Comparison of ENCODE assay signal across 21 mouse cellular contexts in the genomic region with DNA sequence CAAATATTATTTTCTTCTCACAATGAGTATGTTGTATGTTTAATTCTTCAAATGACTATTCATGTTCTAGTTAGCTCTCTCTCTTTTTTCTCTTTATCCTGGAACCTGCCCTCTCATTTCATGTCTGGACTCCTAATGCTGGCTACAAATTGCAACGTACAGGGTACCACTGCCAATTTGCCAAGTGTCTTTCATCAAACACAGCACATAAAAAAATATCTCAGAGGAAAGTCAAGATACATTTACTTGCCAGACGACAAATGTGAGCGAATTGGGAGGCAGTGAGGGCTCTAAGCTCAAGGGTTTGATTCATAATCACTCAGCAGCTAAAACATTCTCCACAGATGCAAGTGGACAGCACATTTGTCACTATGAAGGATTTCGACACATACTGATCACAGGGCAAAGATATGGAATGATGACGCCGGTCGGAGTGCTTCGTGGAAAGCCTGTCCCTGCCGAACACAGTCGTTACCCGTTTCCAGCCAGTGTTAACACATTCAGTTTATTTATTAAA.
A peak's percentile ranks its signal among the peaks of the same experiment; 100 is the strongest.
DNase-seq lines count a peak whose midpoint lies in the region; ATAC-seq lines count a peak whose summit lies in the region.
"Had no signal": no experiment of that assay in that cellular context is flagged by ENCODE, and none has a peak within 500 bp of the region (broad histone marks: within the 10 kb centered on the region; RNA-seq: fewer than 3 reads in every experiment).

No protein-coding gene starts in this region.

- no peaks in the 10 kb centered on the region for H3K9me3 ChIP-seq in heart, embryonic 13.5 days
- H3K9me3 ChIP-seq in hindbrain, embryonic 15.5 days, result no peaks in the 10 kb centered on the region
- H3K9me3 ChIP-seq in hindbrain, embryonic 12.5 days (replicated peaks), result no peaks in the 10 kb centered on the region
- H3K9me3 ChIP-seq in lung, embryonic 16.5 days (ENCODE audit: control insufficient read depth, low read length), result no peaks in the 10 kb centered on the region
- H3K9me3 ChIP-seq: forebrain, embryonic 13.5 days; midbrain, embryonic 13.5 days; neural tube, embryonic 12.5 days had no signal

- no peak for DNase-seq in heart, adult 8-10 months (ENCODE audit: low spot score)
- peak; percentile 15 to 28 for DNase-seq in lung, postnatal 4 days
- no peak for DNase-seq in left cerebral cortex, postnatal 14 days (ENCODE audit: low spot score in 2 of 2)
- DNase-seq: adrenal gland, postnatal 14 days; cerebellum, adult 8-10 months; gastrocnemius, postnatal 36 days; heart, adult 2 months; heart, postnatal 36 days; kidney, adult 8-10 months; kidney, postnatal 10 days; retina, postnatal 1 day; right cerebral cortex, postnatal 25 days; spleen, adult 18-20 months; thymus, postnatal 14 days had no signal

- WGBS in heart, embryonic 13.5 days, result 39% methylated on average over 11 of the region's 11 CpGs
- 69% methylated on average over 11 of the region's 11 CpGs for WGBS in hindbrain, embryonic 15.5 days
- 80% methylated on average over 11 of the region's 11 CpGs for WGBS in hindbrain, embryonic 12.5 days
- 33% methylated on average over 11 of the region's 11 CpGs for WGBS in lung, embryonic 16.5 days

- H3K4me1 ChIP-seq in heart, embryonic 13.5 days, result peaks cover 5% of the 10 kb centered on the region; the same call in 1 of the 2 replicates
- H3K4me1 ChIP-seq in hindbrain, embryonic 15.5 days (replicated peaks), result no peaks in the 10 kb centered on the region
- no peaks in the 10 kb centered on the region for H3K4me1 ChIP-seq in hindbrain, embryonic 12.5 days
- peaks cover 3% of the 10 kb centered on the region; the same call in 1 of the 2 replicates for H3K4me1 ChIP-seq in lung, embryonic 16.5 days (replicated peaks; ENCODE audit: control insufficient read depth, insufficient read depth, low read length)
- H3K4me1 ChIP-seq: forebrain, embryonic 13.5 days; midbrain, embryonic 13.5 days; neural tube, embryonic 12.5 days had no signal

- no peaks in the 10 kb centered on the region for H3K27me3 ChIP-seq in heart, embryonic 13.5 days (replicated peaks)
- H3K27me3 ChIP-seq in hindbrain, embryonic 15.5 days, result no peaks in the 10 kb centered on the region
- H3K27me3 ChIP-seq in hindbrain, embryonic 12.5 days, result no peaks in the 10 kb centered on the region
- H3K27me3 ChIP-seq in lung, embryonic 16.5 days (ENCODE audit: control insufficient read depth, insufficient read depth, low read depth, low read length), result no peaks in the 10 kb centered on the region
- H3K27me3 ChIP-seq: forebrain, embryonic 13.5 days; midbrain, embryonic 13.5 days; neural tube, embryonic 12.5 days had no signal

- H3K4me2 ChIP-seq in heart, embryonic 13.5 days, result peak overlapping the region; percentile 38
- H3K4me2 ChIP-seq in hindbrain, embryonic 15.5 days, result peak overlapping the region; percentile 24; the same call in 1 of the 2 replicates
- no peak overlapping the region for H3K4me2 ChIP-seq in hindbrain, embryonic 12.5 days (replicated peaks)
- no peak overlapping the region for H3K4me2 ChIP-seq in lung, embryonic 16.5 days (ENCODE audit: low read depth, low read length)
- H3K4me2 ChIP-seq: forebrain, embryonic 13.5 days; midbrain, embryonic 13.5 days; neural tube, embryonic 12.5 days had no signal

- H3K4me3 ChIP-seq in heart, embryonic 13.5 days, result no peak overlapping the region
- H3K4me3 ChIP-seq in hindbrain, embryonic 15.5 days, result no peak overlapping the region
- no peak overlapping the region for H3K4me3 ChIP-seq in hindbrain, embryonic 12.5 days
- H3K4me3 ChIP-seq in lung, embryonic 16.5 days (ENCODE audit: low read length), result no peak overlapping the region
- H3K4me3 ChIP-seq: forebrain, embryonic 13.5 days; heart, adult 2 months; midbrain, embryonic 13.5 days; neural tube, embryonic 12.5 days had no signal

- intact Hi-C loops in left cerebral cortex, postnatal 14 days (cut with DNase I), result no loop called here

- no peak overlapping the region for H3K9ac ChIP-seq in heart, embryonic 13.5 days
- H3K9ac ChIP-seq in hindbrain, embryonic 15.5 days, result no peak overlapping the region
- no peak overlapping the region for H3K9ac ChIP-seq in hindbrain, embryonic 12.5 days
- H3K9ac ChIP-seq in lung, embryonic 16.5 days (ENCODE audit: low read length), result no peak overlapping the region
- H3K9ac ChIP-seq: forebrain, embryonic 13.5 days; midbrain, embryonic 13.5 days; neural tube, embryonic 12.5 days had no signal

- ATAC-seq in heart, embryonic 13.5 days (ENCODE audit: extremely low read depth, insufficient number of reproducible peaks, low FRiP score, low TSS enrichment), result no peak
- ATAC-seq in hindbrain, embryonic 15.5 days (ENCODE audit: low FRiP score, low read depth), result no peak
- no peak for ATAC-seq in hindbrain, embryonic 12.5 days (ENCODE audit: low FRiP score)
- peak; percentile 91 for ATAC-seq in lung, embryonic 16.5 days (ENCODE audit: low read depth)
- ATAC-seq: forebrain, embryonic 13.5 days; midbrain, embryonic 13.5 days had no signal

- no peak overlapping the region for H3K27ac ChIP-seq in heart, embryonic 13.5 days (replicated peaks)
- H3K27ac ChIP-seq in hindbrain, embryonic 15.5 days (replicated peaks), result no peak overlapping the region
- no peak overlapping the region for H3K27ac ChIP-seq in hindbrain, embryonic 12.5 days
- H3K27ac ChIP-seq in lung, embryonic 16.5 days (ENCODE audit: low read length), result no peak overlapping the region
- H3K27ac ChIP-seq: forebrain, embryonic 13.5 days; heart, adult 2 months; midbrain, embryonic 13.5 days; neural tube, embryonic 12.5 days had no signal

- H3K36me3 ChIP-seq in heart, embryonic 13.5 days, result peaks cover 35% of the 10 kb centered on the region
- no peaks in the 10 kb centered on the region for H3K36me3 ChIP-seq in hindbrain, embryonic 15.5 days
- no peaks in the 10 kb centered on the region for H3K36me3 ChIP-seq in hindbrain, embryonic 12.5 days
- H3K36me3 ChIP-seq in lung, embryonic 16.5 days (ENCODE audit: control insufficient read depth, insufficient read depth, low read length), result peaks cover 8% of the 10 kb centered on the region
- H3K36me3 ChIP-seq: midbrain, embryonic 13.5 days; neural tube, embryonic 12.5 days had no signal

Comparison
In these comparisons a context has a peak if more than half of its experiments do, and no peak if none do; other contexts are left out.
1. H3K4me2 ChIP-seq: peak in heart, embryonic 13.5 days (single experiment) and hindbrain, embryonic 15.5 days (single experiment); none in hindbrain, embryonic 12.5 days (single experiment) and lung, embryonic 16.5 days (single experiment).
2. DNase-seq: peak in lung, postnatal 4 days (2 of 2); none in heart, adult 8-10 months (single experiment) and left cerebral cortex, postnatal 14 days (0 of 2).